Mouse (Mus musculus): ENCODE results near the gene Tbc1d2b. TPM values are rescaled to one million over a fixed set of nuclear protein-coding genes. Genes with fewer than 3 reads are reported as not detected.

The Tbc1d2b gene
- polyA plus RNA-seq, 2 experiments = 6.5 to 9.8 TPM

GRCm38 (mm10) chr9:90272346-90272745, 1.7 kb upstream of the Tbc1d2b start:
- Histone ChIP-seq H3K27ac (no peak overlapping the region), H3K4me3 (ENCODE audit: insufficient read depth in 1 of 2, low read depth in 2 of 2, low read length in 2 of 2) (no peak overlapping the region), H3K9me3 (ENCODE audit: control insufficient read depth, low read length) (no peaks in the 10 kb centered on the region), H3K9ac (replicated peaks) (no peak overlapping the region), H3K4me1 (replicated peaks; ENCODE audit: control insufficient read depth in 2 of 2, insufficient read depth in 2 of 2, low read length in 1 of 2) (peaks cover 18 to 26% of the 10 kb centered on the region in 2 experiments), H3K27me3 (ENCODE audit: control insufficient read depth, insufficient read depth, low read length) (no peaks in the 10 kb centered on the region), H3K36me3 (replicated peaks; ENCODE audit: control insufficient read depth, insufficient read depth, low read depth) (peaks cover under 1% of the 10 kb centered on the region; the same call in 1 of the 2 replicates), H3K4me2 (ENCODE audit: low read depth) (no peak overlapping the region)
- no peak for TF ChIP-seq CTCF (IDR thresholded peaks at IDR 0.05; ENCODE audit: low read depth)
- TF ChIP-seq EP300 (IDR thresholded peaks at IDR 0.05; ENCODE audit: low read depth) = no peak
- ATAC-seq (ENCODE audit: insufficient read depth) (no peak), DNase-seq (ENCODE audit: low read depth in 3 of 3, low spot score in 3 of 3) (no peak)
- 79% methylated on average over 12 of the region's 12 CpGs for WGBS (ENCODE audit: insufficient replicate concordance)

- H3K4me2 ChIP-seq (ENCODE audit: low read depth) = peak overlapping the region; percentile 95; the same call in 1 of the 2 replicates
- H3K9me3 ChIP-seq (ENCODE audit: control insufficient read depth, low read length) = no peaks in the 10 kb centered on the region
- DNase-seq (ENCODE audit: low read depth in 3 of 3, low spot score in 3 of 3) (no peak), ATAC-seq (ENCODE audit: insufficient read depth) (no peak)
- no peak overlapping the region for H3K27ac ChIP-seq
- peaks cover 4% of the 10 kb centered on the region; the same call in 1 of the 2 replicates for H3K36me3 ChIP-seq (replicated peaks; ENCODE audit: control insufficient read depth, insufficient read depth, low read depth)
- H3K4me3 ChIP-seq (ENCODE audit: insufficient read depth in 1 of 2, low read depth in 2 of 2, low read length in 2 of 2) = no peak overlapping the region
- no peak overlapping the region; the same call in 1 of the 2 replicates for H3K9ac ChIP-seq (replicated peaks)
- H3K4me1 ChIP-seq (replicated peaks; ENCODE audit: control insufficient read depth in 2 of 2, insufficient read depth in 2 of 2, low read length in 1 of 2) = peaks cover 18 to 26% of the 10 kb centered on the region in 2 experiments
- no peaks in the 10 kb centered on the region for H3K27me3 ChIP-seq (ENCODE audit: control insufficient read depth, insufficient read depth, low read length)
- TF ChIP-seq CTCF (IDR thresholded peaks at IDR 0.05; ENCODE audit: low read depth) (no peak), EP300 (IDR thresholded peaks at IDR 0.05; ENCODE audit: low read depth) (no peak)
- 69% methylated on average over 5 of the region's 5 CpGs for WGBS (ENCODE audit: insufficient replicate concordance)
Observed at GRCm38 (mm10) chr9:90271541-90272090, 1.0 kb upstream of the Tbc1d2b start.

- peaks cover 4% of the 10 kb centered on the region; the same call in 1 of the 2 replicates for H3K36me3 ChIP-seq (replicated peaks; ENCODE audit: control insufficient read depth, insufficient read depth, low read depth)
- WGBS (ENCODE audit: insufficient replicate concordance) = 16% methylated on average over 11 of the region's 11 CpGs
- peak overlapping the region; percentile 81 for H3K9ac ChIP-seq (replicated peaks)
- no peak overlapping the region for H3K27ac ChIP-seq
- no peak for TF ChIP-seq CTCF (IDR thresholded peaks at IDR 0.05; ENCODE audit: low read depth)
- TF ChIP-seq EP300 (IDR thresholded peaks at IDR 0.05; ENCODE audit: low read depth) = no peak
- peak overlapping the region; percentile 95 for H3K4me2 ChIP-seq (ENCODE audit: low read depth)
- peak overlapping the region; percentile 71 to 74 for H3K4me3 ChIP-seq (ENCODE audit: insufficient read depth in 1 of 2, low read depth in 2 of 2, low read length in 2 of 2)
- H3K27me3 ChIP-seq (ENCODE audit: control insufficient read depth, insufficient read depth, low read length) = no peaks in the 10 kb centered on the region
- H3K4me1 ChIP-seq (replicated peaks; ENCODE audit: control insufficient read depth in 2 of 2, insufficient read depth in 2 of 2, low read length in 1 of 2) = peaks cover 22 to 28% of the 10 kb centered on the region in 2 experiments
- DNase-seq (ENCODE audit: low read depth in 3 of 3, low spot score in 3 of 3) = no peak
- no peaks in the 10 kb centered on the region for H3K9me3 ChIP-seq (ENCODE audit: control insufficient read depth, low read length)
- ATAC-seq (ENCODE audit: insufficient read depth) = no peak
Observed at GRCm38 (mm10) chr9:90270944-90271295, 316 bp upstream of the Tbc1d2b start.

GRCm38 (mm10) chr9:90269011-90269681, 1.5 kb downstream of the Tbc1d2b start:
- H3K4me3 ChIP-seq (ENCODE audit: insufficient read depth in 1 of 2, low read depth in 2 of 2, low read length in 2 of 2) = peak overlapping the region; percentile 71 to 74
- peaks cover 7% of the 10 kb centered on the region for H3K36me3 ChIP-seq (replicated peaks; ENCODE audit: control insufficient read depth, insufficient read depth, low read depth)
- TF ChIP-seq EP300 (IDR thresholded peaks at IDR 0.05; ENCODE audit: low read depth) (no peak), CTCF (IDR thresholded peaks at IDR 0.05; ENCODE audit: low read depth) (no peak)
- 17% methylated on average over 7 of the region's 7 CpGs for WGBS (ENCODE audit: insufficient replicate concordance)
- H3K27me3 ChIP-seq (ENCODE audit: control insufficient read depth, insufficient read depth, low read length) = no peaks in the 10 kb centered on the region
- ATAC-seq (ENCODE audit: insufficient read depth) (peak; percentile 16), DNase-seq (ENCODE audit: low read depth in 3 of 3, low spot score in 3 of 3) (no peak)
- H3K4me2 ChIP-seq (ENCODE audit: low read depth) = peak overlapping the region; percentile 95
- H3K9ac ChIP-seq (replicated peaks) = peak overlapping the region; percentile 81
- H3K9me3 ChIP-seq (ENCODE audit: control insufficient read depth, low read length) = no peaks in the 10 kb centered on the region
- peak overlapping the region; percentile 76 for H3K27ac ChIP-seq
- H3K4me1 ChIP-seq (replicated peaks; ENCODE audit: control insufficient read depth in 2 of 2, insufficient read depth in 2 of 2, low read length in 1 of 2) = peaks cover 27 to 30% of the 10 kb centered on the region in 2 experiments

GRCm38 (mm10) chr9:90266926-90267325, 3.7 kb downstream of the Tbc1d2b start:
- Histone ChIP-seq H3K4me1 (replicated peaks; ENCODE audit: control insufficient read depth in 2 of 2, insufficient read depth in 2 of 2, low read length in 1 of 2) (peaks cover 44 to 45% of the 10 kb centered on the region in 2 experiments), H3K27me3 (ENCODE audit: control insufficient read depth, insufficient read depth, low read length) (no peaks in the 10 kb centered on the region), H3K36me3 (replicated peaks; ENCODE audit: control insufficient read depth, insufficient read depth, low read depth) (peaks cover 9% of the 10 kb centered on the region), H3K9me3 (ENCODE audit: control insufficient read depth, low read length) (no peaks in the 10 kb centered on the region), H3K4me3 (ENCODE audit: insufficient read depth in 1 of 2, low read depth in 2 of 2, low read length in 2 of 2) (no peak overlapping the region), H3K27ac (no peak overlapping the region), H3K9ac (replicated peaks) (no peak overlapping the region), H3K4me2 (ENCODE audit: low read depth) (no peak overlapping the region; the same call in 1 of the 2 replicates)
- 89% methylated on average over 10 of the region's 10 CpGs for WGBS (ENCODE audit: insufficient replicate concordance)
- ATAC-seq (ENCODE audit: insufficient read depth) (no peak), DNase-seq (ENCODE audit: low read depth in 3 of 3, low spot score in 3 of 3) (no peak)
- no peak for TF ChIP-seq CTCF (IDR thresholded peaks at IDR 0.05; ENCODE audit: low read depth)
- TF ChIP-seq EP300 (IDR thresholded peaks at IDR 0.05; ENCODE audit: low read depth) = no peak

Data from liver, embryonic 14.5 days (tissue).